Mouse (Mus musculus): ENCODE data around the gene Agfg1. TPM values are rescaled to one million over a fixed set of nuclear protein-coding genes. Genes with fewer than 3 reads are reported as not detected.

Agfg1 gene
- total RNA-seq (2021) = 10 to 100 TPM; 27.0 to 29.4 TPM
- long read RNA-seq, experiment 1, full-length matches to known transcripts = 15 of 46 reads
- long read RNA-seq, experiment 1, partial matches to known transcripts = 0 of 46 reads
- long read RNA-seq, experiment 1, other reads (novel, unspliced or antisense) = 31 of 46 reads
- long read RNA-seq, experiment 2, full-length matches to known transcripts = 16 of 46 reads
- long read RNA-seq, experiment 2, partial matches to known transcripts = 2 of 46 reads
- long read RNA-seq, experiment 2, other reads (novel, unspliced or antisense) = 28 of 46 reads

GRCm38 (mm10) chr1:82839296-82839613 is at the start of gene Agfg1:
Gene Agfg1, plus strand, starts transcription at chr1:82839483.
- DNase-seq = peak; percentile 95

DNA sequence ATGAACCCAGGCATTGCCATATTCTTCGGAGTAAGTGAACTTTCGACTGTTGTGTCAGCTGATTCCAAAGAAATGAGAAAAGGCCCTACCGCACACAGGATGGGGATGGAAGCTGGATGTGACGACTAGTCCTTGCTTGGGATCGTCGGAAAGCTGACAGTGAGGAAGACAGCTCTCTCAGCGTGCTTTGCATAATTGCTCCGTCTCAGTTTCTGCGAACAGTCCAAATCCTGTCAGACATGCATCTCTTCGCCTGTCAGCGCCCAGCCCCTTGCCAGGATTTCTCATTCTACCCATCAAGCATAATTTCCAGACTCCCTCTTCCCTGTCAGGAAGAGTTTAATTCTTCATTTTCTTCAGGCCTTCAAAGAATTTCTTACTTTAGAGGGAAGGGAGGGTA is 48.2 kb upstream of the Agfg1 start:
- DNase-seq = no peak

- DNase-seq = no peak
Observed at GRCm38 (mm10) chr1:82792238-82792637, 47.0 kb upstream of the Agfg1 start.

- no peak for DNase-seq
Observed at GRCm38 (mm10) chr1:82793110-82793509, 46.2 kb upstream of the Agfg1 start.

- no peak for DNase-seq
Observed at GRCm38 (mm10) chr1:82793986-82794385, 45.3 kb upstream of the Agfg1 start.

GRCm38 (mm10) chr1:82795211-82795610 is 44.1 kb upstream of the Agfg1 start:
- DNase-seq = no peak

- DNase-seq = no peak
Observed at GRCm38 (mm10) chr1:82795702-82796443, 43.4 kb upstream of the Agfg1 start.

DNA sequence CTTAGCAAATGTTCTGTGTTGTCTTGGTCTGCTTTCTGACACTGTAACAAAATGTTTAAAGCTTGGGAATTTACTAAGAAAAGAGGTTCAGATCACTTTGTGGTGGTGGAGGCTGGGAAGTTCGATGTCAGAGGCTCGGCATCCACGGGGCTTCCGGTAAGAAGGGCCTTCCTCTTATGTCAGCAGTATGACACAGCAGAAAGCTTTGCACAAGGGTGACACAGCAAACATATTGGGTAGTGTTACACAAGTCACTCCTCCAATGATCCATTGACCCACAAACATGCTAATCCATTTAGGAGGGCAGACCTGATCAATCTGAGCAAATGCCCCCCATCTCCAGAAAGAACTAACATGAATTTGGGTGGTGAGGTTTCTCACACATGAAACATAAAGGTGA is 42.2 kb upstream of the Agfg1 start:
- no peak for DNase-seq

DNA sequence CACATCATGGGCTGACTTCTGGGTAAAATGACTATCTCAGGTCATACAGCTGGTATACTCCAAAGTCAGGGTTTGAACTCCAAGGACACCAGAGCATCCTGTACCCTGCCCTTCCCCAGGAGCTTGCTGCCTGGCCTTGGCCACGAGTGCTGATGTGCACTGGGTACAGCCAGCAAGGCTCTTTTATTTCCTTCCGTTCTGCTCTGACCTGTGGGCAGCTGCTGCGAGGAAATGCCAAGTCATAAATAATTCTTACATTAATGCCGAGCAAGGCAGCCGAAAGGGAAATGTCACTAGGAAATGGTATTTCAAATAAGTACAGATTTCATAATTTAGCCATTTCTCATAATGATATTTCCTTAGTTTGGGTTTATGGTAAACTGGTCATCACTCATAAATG is 41.0 kb upstream of the Agfg1 start:
- no peak for DNase-seq

- DNase-seq = no peak
Observed at GRCm38 (mm10) chr1:82798922-82799321, 40.4 kb upstream of the Agfg1 start.

- DNase-seq = no peak
Observed at GRCm38 (mm10) chr1:82801105-82801783, 38.0 kb upstream of the Agfg1 start.

DNA sequence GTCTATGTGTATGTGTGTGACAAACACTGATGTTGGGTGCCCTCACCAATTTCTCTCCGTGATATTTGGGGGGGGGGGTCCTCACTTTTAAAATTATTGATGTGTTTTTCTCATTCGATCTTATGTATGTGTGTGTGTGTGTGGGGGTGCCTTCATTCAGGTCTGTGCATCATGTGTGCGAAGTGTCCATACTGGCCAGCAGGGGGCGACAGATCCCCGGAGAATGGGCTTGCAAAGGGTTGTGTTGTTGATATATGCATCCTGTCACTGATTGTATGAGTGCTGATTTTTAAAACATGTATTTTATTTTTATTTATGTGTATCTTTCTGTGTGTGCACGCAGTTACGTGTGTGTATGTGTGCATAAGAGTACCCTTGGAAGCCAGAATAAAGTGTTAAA is 35.7 kb upstream of the Agfg1 start:
- no peak for DNase-seq

- no peak for DNase-seq
Observed at GRCm38 (mm10) chr1:82804059-82804458, 35.2 kb upstream of the Agfg1 start.

GRCm38 (mm10) chr1:82806391-82806790 is 32.9 kb upstream of the Agfg1 start:
- DNase-seq = no peak

- DNase-seq = no peak
Observed at GRCm38 (mm10) chr1:82807206-82807605, 32.1 kb upstream of the Agfg1 start.

DNA sequence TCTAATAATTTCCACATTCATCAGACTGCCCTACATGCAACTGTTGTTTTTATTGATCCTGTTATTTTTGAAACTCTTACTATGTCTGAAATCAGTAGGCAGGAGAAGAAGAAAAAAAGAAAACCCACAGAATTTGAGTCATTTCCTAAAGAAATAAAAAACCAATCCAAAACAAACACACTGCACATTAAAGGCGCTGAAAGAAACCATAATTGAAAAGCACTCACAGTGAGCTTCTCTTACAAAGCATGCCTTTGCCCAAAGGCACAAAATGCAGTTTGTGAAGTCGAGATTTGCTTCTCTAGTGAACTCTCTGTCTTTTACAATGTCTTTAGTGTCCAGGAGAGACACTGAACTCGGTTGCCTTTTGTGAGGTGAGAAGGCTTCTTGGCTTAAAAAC is 30.7 kb upstream of the Agfg1 start:
- DNase-seq = no peak

DNA sequence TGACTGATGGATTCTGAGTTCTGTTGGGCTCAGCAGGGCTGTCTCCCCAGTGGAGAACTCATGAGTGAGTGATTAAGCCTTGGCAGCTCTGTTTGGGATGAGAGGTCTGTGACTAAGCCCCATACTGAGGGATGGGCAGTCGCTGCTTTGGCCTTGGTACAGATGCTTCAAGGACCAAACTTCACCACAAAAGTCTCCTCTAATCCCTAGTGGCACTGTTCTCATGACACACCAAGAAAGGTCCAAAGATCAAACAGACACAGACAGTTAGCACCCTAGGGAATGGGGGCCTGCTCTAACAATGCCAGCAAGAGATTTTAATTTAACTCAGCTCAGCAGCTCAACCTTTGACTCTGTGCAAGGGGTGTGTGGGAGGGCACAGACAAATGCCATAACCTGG is 27.5 kb upstream of the Agfg1 start:
- DNase-seq = no peak

GRCm38 (mm10) chr1:82815941-82816716 is 23.2 kb upstream of the Agfg1 start:
- no peak for DNase-seq

DNA sequence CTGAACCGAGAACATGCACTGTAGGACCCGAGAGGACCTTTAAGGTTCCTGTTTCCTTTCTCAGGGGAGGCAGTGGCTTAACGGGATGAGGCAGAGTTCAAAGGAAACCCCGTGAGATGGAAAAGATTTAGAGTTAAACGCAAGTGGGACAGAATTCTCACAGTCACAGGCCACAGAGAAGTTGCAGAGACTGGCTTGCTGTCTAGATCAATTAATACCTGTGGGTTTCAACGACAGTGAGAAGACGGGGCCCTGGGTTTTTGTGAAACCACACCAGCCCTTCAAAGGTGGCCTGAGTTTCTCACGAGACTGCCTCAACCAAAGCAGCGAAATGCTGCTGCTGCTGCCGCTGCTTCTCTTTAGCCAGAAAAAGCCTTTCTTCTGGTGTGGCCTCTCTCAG is 19.9 kb upstream of the Agfg1 start:
- no peak for DNase-seq

GRCm38 (mm10) chr1:82820179-82820578 is 19.1 kb upstream of the Agfg1 start:
- DNase-seq = peak; percentile 14

DNA sequence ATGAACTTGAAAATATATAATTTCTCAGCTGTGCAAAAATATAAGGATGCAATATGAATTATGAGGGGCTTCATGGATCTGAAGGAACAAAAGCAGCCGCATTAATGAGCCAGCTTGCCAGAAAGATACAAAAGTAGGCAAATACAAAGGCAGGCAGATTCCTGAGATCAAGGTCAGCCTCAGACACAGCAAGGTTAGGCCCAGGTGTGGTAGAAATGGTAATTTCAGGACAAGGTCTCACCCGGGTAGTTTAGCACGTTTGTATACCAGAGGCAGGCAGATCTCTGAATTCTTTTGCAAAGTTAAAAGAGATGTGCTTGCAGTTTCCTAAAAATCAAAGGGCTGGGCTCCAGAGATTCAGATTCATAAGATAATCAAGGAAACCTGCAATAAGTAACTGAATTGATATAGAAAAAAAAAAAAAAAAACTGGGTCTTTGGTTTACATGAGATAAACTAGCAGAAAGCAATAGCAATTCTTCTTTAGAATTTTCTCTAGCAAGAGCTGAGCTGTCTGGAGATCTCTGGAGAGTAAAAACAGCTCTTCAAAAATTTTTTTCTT is 18.6 kb upstream of the Agfg1 start:
- DNase-seq = no peak

DNA sequence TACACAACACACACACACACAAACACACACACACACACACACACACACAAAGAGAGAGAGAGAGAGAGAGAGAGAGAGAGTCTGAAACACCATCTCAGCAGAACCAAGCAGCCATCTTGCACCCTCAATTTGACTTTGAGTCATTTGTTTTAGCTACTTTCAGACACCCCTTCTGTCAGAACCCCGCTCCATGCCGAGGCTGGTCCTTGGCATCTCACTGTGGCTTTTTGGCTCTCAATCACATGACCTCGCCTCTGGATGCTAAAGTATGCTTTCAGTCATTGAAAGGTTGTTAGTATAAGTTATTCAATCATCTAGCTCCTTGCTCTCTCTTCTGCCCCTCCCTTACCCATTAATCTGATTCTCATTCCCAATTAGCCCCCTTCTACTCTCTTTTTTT is 17.4 kb upstream of the Agfg1 start:
- no peak for DNase-seq

All from gastrocnemius, postnatal 10 days (tissue).